Mouse (Mus musculus) hindbrain, embryonic 10.5 days (tissue): ENCODE measurements around the gene E4f1. TPM values are rescaled to one million over a fixed set of nuclear protein-coding genes. Genes with fewer than 3 reads are reported as not detected.

Experiments used
- DNase-seq: peaks from one replicate; pipeline ENCODE4 v3.0.0-alpha.2; 2017; ENCODE audit warnings: low spot score
- H3K27ac ChIP-seq: fragments of 300-500 bp; sonication (generic); 2 replicates; pipeline ENCODE4 v1.5.1; 2016; ENCODE audit warnings: mild to moderate bottlenecking, moderate library complexity
- H3K27me3 ChIP-seq: fragments of 300-500 bp; sonication (generic); 2 replicates; pipeline ENCODE4 v1.6.1; 2016; ENCODE audit warnings: mild to moderate bottlenecking; ENCODE audit not compliant: poor library complexity, insufficient read depth, severe bottlenecking
- H3K36me3 ChIP-seq: fragments of 300-500 bp; sonication (generic); 2 replicates; pipeline ENCODE4 v1.6.1; 2016; ENCODE audit warnings: mild to moderate bottlenecking, moderate library complexity
- H3K4me1 ChIP-seq: fragments of 300-500 bp; sonication (generic); replicated peaks from 2 replicates; pipeline ENCODE4 v1.6.1; 2016; ENCODE audit warnings: mild to moderate bottlenecking
- H3K4me3 ChIP-seq: fragments of 300-500 bp; sonication (generic); 2 replicates; pipeline ENCODE4 v1.5.1; 2016; ENCODE audit warnings: mild to moderate bottlenecking, moderate library complexity
- H3K9me3 ChIP-seq: fragments of 300-500 bp; sonication (generic); 2 replicates; pipeline ENCODE4 v1.6.1; 2016; ENCODE audit warnings: mild to moderate bottlenecking, moderate library complexity
- WGBS: fragments of 180-500 bp; shearing (Covaris S2); methylation state at CpG from one replicate; pipeline ENCODE4 v1.1.7; 2016; 5-methylcytosine and 5-hydroxymethylcytosine counted together
- polyA plus RNA-seq: library from polyadenylated mRNA; unstranded; fragments of >200 nt; fragmentation: Nextera tagmentation; extraction: Ambion mirVana; gene quantifications from 2 replicates; pipeline ENCODE4 v1.2.1, GENCODE M21; 2016

Gene E4f1
- polyA plus RNA-seq, 1 experiment from 2014 or later, result 40.1 TPM

DNA sequence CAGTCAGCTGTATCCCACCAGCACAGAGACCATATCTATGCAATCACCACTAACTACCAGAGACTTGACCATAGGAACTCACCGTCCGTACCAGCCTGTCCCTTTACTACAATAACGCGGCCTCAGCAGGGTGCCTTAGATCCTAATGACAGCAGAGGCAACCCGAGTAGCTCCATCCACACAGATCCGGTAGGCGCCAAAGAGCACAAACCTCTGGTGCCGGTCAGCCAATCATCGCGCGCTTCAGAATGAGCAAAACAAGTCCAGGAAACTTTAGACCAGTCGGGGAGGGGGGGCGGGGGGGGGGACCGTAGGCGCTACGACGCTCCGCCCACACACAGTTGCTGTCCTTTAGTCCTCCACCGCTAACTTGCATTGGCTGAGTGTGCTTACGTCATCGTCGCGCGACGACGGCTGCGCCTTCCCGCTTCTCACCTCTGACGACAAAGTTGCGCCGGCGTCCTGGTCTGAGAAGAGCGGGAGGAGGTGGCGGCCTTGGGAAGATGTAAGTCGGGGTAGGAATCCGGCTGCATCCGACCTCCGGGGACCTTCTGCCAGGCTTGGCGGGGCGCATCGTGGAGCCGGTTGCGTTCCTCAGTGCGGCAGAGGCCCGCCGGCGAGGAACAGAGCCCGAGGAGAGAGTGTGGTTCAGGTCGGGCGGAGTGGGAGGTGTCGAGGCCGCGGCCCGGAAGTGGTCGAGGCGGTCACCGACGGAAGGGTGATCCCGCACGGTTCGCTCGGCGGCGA, 55.7 kb downstream of the E4f1 start, which contains the start of gene Rnps1:
Rnps1 (plus strand) TSS at position 336 of the 747 bp plus-strand sequence.
- Histone ChIP-seq H3K36me3 (peaks cover 56% of the 10 kb centered on the region), H3K4me1 (peaks cover 28% of the 10 kb centered on the region), H3K9me3 (no peaks in the 10 kb centered on the region), H3K4me3 (peak within 1 kb of the TSS; percentile 96), H3K27me3 (no peaks in the 10 kb centered on the region), H3K27ac (peak within 1 kb of the TSS; percentile 99)
- WGBS, result under 1% methylated on average over 64 of the region's 64 CpGs
- peak; percentile 100 for DNase-seq

DNA sequence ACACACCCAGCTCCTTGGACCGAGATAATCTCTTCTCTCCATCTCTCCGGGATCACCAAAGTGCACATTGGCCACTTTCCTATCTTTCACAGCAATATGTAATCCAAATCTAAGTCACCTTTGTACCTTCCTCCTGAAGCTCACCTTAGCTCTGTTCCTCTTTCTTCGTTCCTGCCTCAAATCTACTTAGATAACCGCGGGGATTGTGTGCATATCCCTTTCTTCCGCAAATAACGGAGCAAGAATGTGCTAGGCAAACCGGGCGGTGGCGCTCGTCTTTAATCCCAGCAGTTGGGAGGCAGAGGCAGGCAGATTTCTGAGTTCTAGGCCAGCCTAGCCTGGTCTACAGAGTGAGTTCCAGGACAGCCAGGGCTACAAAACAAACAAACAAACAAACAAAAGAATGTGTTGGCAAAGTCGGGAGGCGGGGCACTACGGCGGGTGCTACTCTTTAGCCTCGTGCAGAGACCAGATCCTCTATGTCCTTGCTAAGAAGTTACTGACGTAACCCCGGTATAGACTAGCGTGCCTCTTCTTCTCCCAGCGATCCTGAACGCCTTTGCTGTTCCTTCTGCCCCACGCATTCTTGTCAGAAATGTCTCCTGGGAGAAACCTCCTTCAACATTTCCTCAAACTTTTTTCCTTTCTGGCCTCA, 56.4 kb downstream of the E4f1 start:
- 36% methylated on average over 22 of the region's 22 CpGs for WGBS
- Histone ChIP-seq H3K36me3 (peaks cover 56% of the 10 kb centered on the region), H3K4me3 (peak overlapping the region; percentile 96), H3K9me3 (no peaks in the 10 kb centered on the region), H3K27ac (peak overlapping the region; percentile 99), H3K27me3 (no peaks in the 10 kb centered on the region), H3K4me1 (peaks cover 28% of the 10 kb centered on the region)
- no peak for DNase-seq

DNA sequence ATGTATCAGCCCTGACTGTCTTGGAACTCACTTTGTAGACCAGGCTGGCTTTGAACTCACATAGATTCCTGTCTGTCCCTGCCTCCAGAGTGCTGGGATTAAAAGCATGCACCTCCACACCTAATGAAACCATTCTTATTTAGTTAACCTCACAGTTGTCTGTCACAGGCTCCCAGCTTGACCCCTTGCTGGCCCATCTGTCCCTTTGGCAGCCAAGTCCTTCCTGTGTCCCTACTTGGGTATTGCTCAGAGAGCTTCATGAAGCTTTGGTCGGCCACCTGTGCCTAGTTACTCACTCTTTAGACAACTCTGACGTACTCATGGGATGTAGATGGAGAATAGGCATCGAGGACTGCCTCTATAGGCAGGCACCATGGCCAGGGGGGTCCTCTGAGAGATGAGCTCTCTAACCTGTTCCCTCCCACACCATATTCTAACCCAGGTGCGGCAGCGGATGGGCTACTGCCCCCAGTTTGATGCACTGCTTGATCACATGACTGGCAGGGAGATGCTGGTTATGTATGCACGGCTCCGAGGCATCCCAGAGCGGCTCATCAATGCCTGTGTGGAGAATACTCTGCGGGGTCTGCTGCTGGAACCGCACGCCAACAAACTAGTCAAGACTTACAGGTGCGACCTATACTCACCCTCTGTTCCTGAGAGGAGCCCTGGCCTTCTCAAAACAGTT, 62.9 kb downstream of the E4f1 start:
- no peak for DNase-seq
- Histone ChIP-seq H3K36me3 (peaks cover 86% of the 10 kb centered on the region), H3K4me3 (no peak overlapping the region), H3K27me3 (no peaks in the 10 kb centered on the region), H3K4me1 (no peaks in the 10 kb centered on the region), H3K27ac (no peak overlapping the region), H3K9me3 (no peaks in the 10 kb centered on the region)
- 91% methylated on average over 12 of the region's 12 CpGs for WGBS

DNA sequence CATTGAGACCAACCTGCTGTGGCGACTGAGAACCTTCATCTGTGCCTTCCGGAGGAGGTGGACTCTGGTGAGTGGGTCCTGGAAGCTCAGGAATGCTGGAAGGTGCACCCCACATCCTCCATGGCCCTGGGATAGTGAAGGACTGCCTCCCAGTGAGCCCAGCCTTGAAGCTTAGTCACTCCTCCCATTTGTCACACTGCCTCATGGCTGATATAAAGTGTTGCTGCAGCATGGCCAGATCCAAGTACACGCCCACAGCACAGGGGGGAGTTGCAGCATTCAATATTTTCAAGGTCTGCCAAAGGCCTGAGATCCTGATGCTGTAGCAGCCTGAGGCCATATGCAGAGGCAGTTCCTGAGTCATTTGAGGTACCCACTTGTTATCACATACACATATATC, 67.7 kb downstream of the E4f1 start:
- Histone ChIP-seq H3K27ac (no peak overlapping the region), H3K9me3 (no peaks in the 10 kb centered on the region), H3K4me3 (no peak overlapping the region), H3K27me3 (no peaks in the 10 kb centered on the region), H3K36me3 (peaks cover 88% of the 10 kb centered on the region), H3K4me1 (no peaks in the 10 kb centered on the region)
- 76% methylated on average over 3 of the region's 3 CpGs for WGBS
- no peak for DNase-seq

DNA sequence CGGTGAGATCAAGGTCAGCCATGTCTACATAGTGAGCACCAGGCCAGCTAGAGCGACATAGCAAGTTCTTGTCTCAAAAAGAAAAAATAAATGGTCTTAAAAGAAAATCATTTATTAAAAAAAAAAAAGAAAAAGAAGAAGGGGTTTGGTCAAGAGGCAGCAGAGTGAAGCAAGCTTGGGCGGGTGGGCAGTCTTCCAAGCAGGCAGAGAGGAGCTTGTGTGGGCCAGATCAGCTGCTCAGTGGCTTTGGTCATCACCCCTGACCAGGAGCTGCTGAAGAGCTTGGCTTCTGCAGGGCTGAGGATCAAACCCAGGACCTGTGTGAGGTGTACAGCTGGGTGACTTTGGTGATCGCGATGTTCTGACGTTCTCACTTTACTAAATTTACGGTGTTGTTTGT, 75.7 kb downstream of the E4f1 start:
- DNase-seq, result no peak
- WGBS, result 92% methylated on average over 7 of the region's 7 CpGs
- peaks cover 45% of the 10 kb centered on the region for H3K36me3 ChIP-seq
- no peaks in the 10 kb centered on the region for H3K27me3 ChIP-seq
- H3K27ac ChIP-seq, result no peak overlapping the region
- H3K4me1 ChIP-seq, result no peaks in the 10 kb centered on the region
- H3K9me3 ChIP-seq, result no peaks in the 10 kb centered on the region
- H3K4me3 ChIP-seq, result no peak overlapping the region

Other genes with a start within 250 kb of the E4f1 start
- gene Tedc2, start 249.5 kb downstream of the E4f1 start, polyA plus RNA-seq, result 19.3 and 22.4 TPM in 2 replicates
- gene Ccnf, start 218.8 kb downstream of the E4f1 start, polyA plus RNA-seq, result 97.9 and 115 TPM in 2 replicates
- not detected in 2 replicates for gene Abca17, start 119.2 kb downstream of the E4f1 start, polyA plus RNA-seq
- gene Abca3, start 118.4 kb downstream of the E4f1 start, polyA plus RNA-seq, result 10.2 and 13.7 TPM in 2 replicates
- gene Rnps1, start 55.7 kb downstream of the E4f1 start, polyA plus RNA-seq, result 423 and 452 TPM in 2 replicates
- 74.9 and 77.3 TPM in 2 replicates for gene Eci1, start 43.7 kb downstream of the E4f1 start, polyA plus RNA-seq
- 3.0 and 4.3 TPM in 2 replicates for gene Dnase1l2, start 27.2 kb downstream of the E4f1 start, polyA plus RNA-seq
- 80.9 and 81.8 TPM in 2 replicates for gene Pgp, start 79 bp upstream of the E4f1 start, polyA plus RNA-seq
- 0.61 and 2.5 TPM in 2 replicates for gene Bricd5, start 3.6 kb upstream of the E4f1 start, polyA plus RNA-seq
- gene Mlst8, start 8.8 kb upstream of the E4f1 start, polyA plus RNA-seq, result 35.1 and 36.0 TPM in 2 replicates
- gene Caskin1, start 18.3 kb upstream of the E4f1 start, polyA plus RNA-seq, result 6.8 and 10.2 TPM in 2 replicates
- 93.6 and 96.4 TPM in 2 replicates for gene Traf7, start 57.6 kb upstream of the E4f1 start, polyA plus RNA-seq
- 1.8 and 3.0 TPM in 2 replicates for gene Rab26, start 63.9 kb upstream of the E4f1 start, polyA plus RNA-seq
- 11.9 and 21.7 TPM in 2 replicates for gene Pkd1, start 79.5 kb upstream of the E4f1 start, polyA plus RNA-seq
- 64.1 and 86.9 TPM in 2 replicates for gene Tsc2, start 162.3 kb upstream of the E4f1 start, polyA plus RNA-seq
- 19.9 and 27.1 TPM in 2 replicates for gene Nthl1, start 162.4 kb upstream of the E4f1 start, polyA plus RNA-seq
- 34.2 and 39.2 TPM in 2 replicates for gene Slc9a3r2, start 180.0 kb upstream of the E4f1 start, polyA plus RNA-seq
- gene Npw, start 188.1 kb upstream of the E4f1 start, polyA plus RNA-seq, result not detected in 2 replicates
- gene Zfp598, start 199.4 kb upstream of the E4f1 start, polyA plus RNA-seq, result 26.2 and 28.6 TPM in 2 replicates
- gene Syngr3, start 219.6 kb upstream of the E4f1 start, polyA plus RNA-seq, result 9.2 and 15.1 TPM in 2 replicates
- gene Gfer, start 225.8 kb upstream of the E4f1 start, polyA plus RNA-seq, result 49.7 and 50.9 TPM in 2 replicates
- gene Noxo1, start 225.9 kb upstream of the E4f1 start, polyA plus RNA-seq, result 1.5 and 1.8 TPM in 2 replicates
- gene Tbl3, start 237.3 kb upstream of the E4f1 start, polyA plus RNA-seq, result 133 and 140 TPM in 2 replicates
- 0.22 TPM in 2 replicates for gene Rnf151, start 247.8 kb upstream of the E4f1 start, polyA plus RNA-seq
- gene Rps2, start 247.8 kb upstream of the E4f1 start, polyA plus RNA-seq, result 1,403 and 1,781 TPM in 2 replicates